ENCODE assay signal across 21 mouse cellular contexts in the genomic region with DNA sequence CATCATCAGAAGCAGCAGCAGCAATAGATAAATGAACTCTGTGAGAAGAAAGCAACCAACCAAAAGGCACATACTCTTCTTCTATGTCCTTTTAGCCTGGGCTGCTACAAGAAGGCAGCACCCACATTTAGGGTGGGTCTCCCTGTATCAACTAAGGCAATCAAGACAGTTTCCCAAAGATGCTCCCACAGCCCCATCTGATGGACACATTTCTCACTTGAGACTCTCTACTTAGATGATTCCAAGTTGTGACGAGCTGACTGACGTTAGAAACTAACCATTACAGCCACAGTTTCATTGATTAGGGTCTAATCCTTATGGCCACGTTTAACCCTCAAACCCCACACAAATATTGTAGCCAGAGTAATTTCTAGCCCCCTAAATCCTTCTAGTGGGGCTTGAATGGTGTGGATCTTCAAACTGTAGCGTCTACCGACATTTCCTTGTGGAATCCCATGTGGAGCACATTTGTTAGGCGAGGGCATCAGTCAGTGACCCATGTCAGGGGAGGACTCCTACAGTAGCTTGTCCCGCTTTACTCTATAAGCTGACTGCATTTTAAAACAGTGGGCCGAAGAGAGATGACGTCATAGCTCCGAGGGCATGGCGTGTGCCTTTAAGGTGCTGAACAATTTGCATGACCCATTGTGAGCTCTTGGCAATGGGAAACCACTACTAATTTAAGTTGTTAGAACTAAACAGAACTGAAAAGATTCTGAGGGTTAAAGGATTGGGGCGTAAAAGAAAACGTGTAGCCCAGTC. TPM values are rescaled to one million over a fixed set of nuclear protein-coding genes. Genes with fewer than 3 reads are reported as not detected.
"Had no signal": no experiment of that assay in that cellular context is flagged by ENCODE, and none has a peak within 500 bp of the region (broad histone marks: within the 10 kb centered on the region; RNA-seq: fewer than 3 reads in every experiment).

No protein-coding gene starts in this region.

- H3K4me3 ChIP-seq: left cerebral cortex, adult 2 months; liver, embryonic 13.5 days had no signal

- H3K9me3 ChIP-seq: liver, embryonic 13.5 days had no signal

- DNase-seq: kidney, adult 18-20 months; kidney, postnatal 10 days; kidney, postnatal 36 days; layer of hippocampus, adult 9-11 months; liver, embryonic 13.5 days; lung, adult 2 months; lung, postnatal 14 days; lung, postnatal 4 days; midbrain, embryonic 14.5 days; thymus, adult 2 months; thymus, postnatal 14 days had no signal

- H3K27ac ChIP-seq: left cerebral cortex, adult 2 months; liver, embryonic 13.5 days had no signal

- H3K4me1 ChIP-seq: liver, embryonic 13.5 days had no signal

- H3K36me3 ChIP-seq: liver, embryonic 13.5 days had no signal

- H3K27me3 ChIP-seq: liver, embryonic 13.5 days had no signal

- H3K4me2 ChIP-seq: liver, embryonic 13.5 days; midbrain, embryonic 11.5 days had no signal

- H3K9ac ChIP-seq: liver, embryonic 13.5 days had no signal

RNA-seq across cellular contexts. Expression of a gene that starts 38.2 kb away (rescaled TPM):
- total RNA-seq: layer of hippocampus, adult 18-20 months; layer of hippocampus, postnatal 25 days; left cerebral cortex, adult 2 months; left cerebral cortex, postnatal 10 days; left cerebral cortex, postnatal 36 days; midbrain, postnatal 0 days had no signal
- polyA plus RNA-seq: lung, adult 2 months; midbrain, embryonic 14.5 days; midbrain, postnatal 0 days; small intestine, adult 2 months had no signal

RNA-seq across cellular contexts. Expression of a gene that starts 59.6 kb away (rescaled TPM):
- total RNA-seq: megakaryocyte progenitor cell, adult 5-6 weeks; megakaryocyte-erythroid progenitor cell, adult 5-6 weeks; midbrain, postnatal 0 days had no signal
- polyA plus RNA-seq: midbrain, embryonic 14.5 days had no signal
